Mouse (Mus musculus) liver, embryonic 15.5 days (tissue): ENCODE data around the gene Ddrgk1. TPM values are rescaled to one million over a fixed set of nuclear protein-coding genes. Genes with fewer than 3 reads are reported as not detected.

ENCODE experiments used
- polyA plus RNA-seq: library from polyadenylated mRNA; unstranded; fragments of >200 nt; fragmentation: Nextera tagmentation; extraction: Ambion mirVana; gene quantifications from 2 replicates; pipeline ENCODE4 v1.2.1, GENCODE M21; 2015

The Ddrgk1 gene
- polyA plus RNA-seq, 1 experiment from 2014 or later: 40.6 TPM

Other genes starting within 250 kb of the Ddrgk1 start
- gene Vps16, start 240.3 kb downstream of the Ddrgk1 start, polyA plus RNA-seq: 35.0 and 43.4 TPM in 2 replicates
- 3.8 TPM in 2 replicates for gene Pced1a, start 240.0 kb downstream of the Ddrgk1 start, polyA plus RNA-seq
- 30.0 and 30.7 TPM in 2 replicates for gene Ptpra, start 214.4 kb downstream of the Ddrgk1 start, polyA plus RNA-seq
- 40.3 and 41.1 TPM in 2 replicates for gene Mrps26, start 100.9 kb downstream of the Ddrgk1 start, polyA plus RNA-seq
- not detected in 2 replicates for gene Oxt, start 88.5 kb downstream of the Ddrgk1 start, polyA plus RNA-seq
- not detected in 2 replicates for gene Avp, start 82.1 kb downstream of the Ddrgk1 start, polyA plus RNA-seq
- 8.6 and 9.5 TPM in 2 replicates for gene Fastkd5, start 34.6 kb downstream of the Ddrgk1 start, polyA plus RNA-seq
- gene Ubox5, start 34.6 kb downstream of the Ddrgk1 start, polyA plus RNA-seq: 4.8 and 5.0 TPM in 2 replicates
- gene Lzts3, start 21.9 kb downstream of the Ddrgk1 start, polyA plus RNA-seq: 1.4 and 2.0 TPM in 2 replicates
- 41.0 and 44.8 TPM in 2 replicates for gene Itpa, start 3.0 kb upstream of the Ddrgk1 start, polyA plus RNA-seq
- 0.08 and 0.14 TPM in 2 replicates for gene Slc4a11, start 32.9 kb upstream of the Ddrgk1 start, polyA plus RNA-seq
- 9.8 and 11.4 TPM in 2 replicates for gene 4930402H24Rik, start 241.7 kb upstream of the Ddrgk1 start, polyA plus RNA-seq
- gene Atrn, start 241.8 kb upstream of the Ddrgk1 start, polyA plus RNA-seq: 2.2 and 3.0 TPM in 2 replicates